Mouse (Mus musculus) ES-Bruce4 (cell line): ENCODE measurements around the gene Veph1.

Experiments
- CTCF ChIP-seq: IDR thresholded peaks from one replicate; pipeline ENCODE4 v1.8.1; 2011; ENCODE audit warnings: low read depth, low read length
- EP300 ChIP-seq: IDR thresholded peaks from 2 replicates; pipeline ENCODE4 v1.6.1; 2011; ENCODE audit warnings: low read depth, low read length; ENCODE audit not compliant: insufficient read depth
- POLR2A ChIP-seq: IDR thresholded peaks from one replicate; pipeline ENCODE4 v1.8.1; 2011; ENCODE audit warnings: low read length; ENCODE audit not compliant: insufficient read depth

DNA sequence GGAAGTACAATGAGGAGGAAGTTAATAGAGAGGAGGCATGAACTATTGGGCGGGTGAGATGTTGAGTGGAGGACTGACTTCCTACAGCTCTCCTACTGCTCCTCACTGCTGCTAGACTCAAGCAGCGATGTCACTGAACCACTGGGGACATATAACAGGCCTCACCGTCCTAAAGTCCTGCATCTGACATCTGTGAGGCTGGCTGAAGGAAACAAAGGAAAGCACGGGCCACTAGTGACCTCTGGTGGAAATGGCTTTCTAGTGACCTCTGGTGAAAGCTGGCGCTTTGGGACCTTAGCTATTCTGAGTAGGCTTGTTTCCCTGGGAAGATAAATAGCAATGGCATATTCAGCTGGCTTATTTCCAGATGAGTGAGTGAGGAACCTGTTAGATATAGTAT lies 34.3 kb downstream of the Veph1 start:
- TF ChIP-seq EP300 = no peak
- no peak for TF ChIP-seq CTCF
- no peak for TF ChIP-seq POLR2A
